Mouse (Mus musculus) liver, embryonic 12.5 days (tissue): ENCODE data around the gene Cpne2. TPM values are rescaled to one million over a fixed set of nuclear protein-coding genes. Genes with fewer than 3 reads are reported as not detected.

Experiments used
- ATAC-seq: fragments of 200-750 bp; cut with Nextera tagmentation; 2 replicates; pipeline ENCODE4 v1.8.0; 2017; ENCODE audit warnings: moderate number of reproducible peaks, mild to moderate bottlenecking, moderate library complexity
- H3K27ac ChIP-seq: fragments of 300-500 bp; sonication (generic); 2 replicates; pipeline ENCODE4 v1.5.1; 2016; ENCODE audit warnings: mild to moderate bottlenecking
- H3K27me3 ChIP-seq: fragments of 300-500 bp; sonication (generic); replicated peaks from 2 replicates; pipeline ENCODE4 v1.6.1; 2016; ENCODE audit warnings: mild to moderate bottlenecking, moderate library complexity
- H3K36me3 ChIP-seq: fragments of 300-500 bp; sonication (generic); 2 replicates; pipeline ENCODE4 v1.6.1; 2016; ENCODE audit warnings: mild to moderate bottlenecking, moderate library complexity
- H3K4me1 ChIP-seq: fragments of 300-500 bp; sonication (generic); 2 replicates; pipeline ENCODE4 v1.6.1; 2016
- H3K4me2 ChIP-seq: fragments of 300-500 bp; sonication (generic); 2 replicates; pipeline ENCODE4 v1.6.1; 2016; ENCODE audit warnings: mild to moderate bottlenecking, moderate library complexity
- H3K4me3 ChIP-seq: fragments of 300-500 bp; sonication (generic); 2 replicates; pipeline ENCODE4 v1.5.1; 2016; ENCODE audit warnings: mild to moderate bottlenecking, moderate library complexity
- H3K9ac ChIP-seq: fragments of 300-500 bp; sonication (generic); 2 replicates; pipeline ENCODE4 v1.6.1; 2016; ENCODE audit warnings: mild to moderate bottlenecking, moderate library complexity
- H3K9me3 ChIP-seq: fragments of 300-500 bp; sonication (generic); replicated peaks from 2 replicates; pipeline ENCODE4 v1.6.1; 2016; ENCODE audit warnings: mild to moderate bottlenecking, moderate library complexity
- WGBS: fragments of 180-500 bp; shearing (Covaris S2); methylation state at CpG from one replicate; pipeline ENCODE4 v1.1.7; 2016; ENCODE audit not compliant: insufficient replicate concordance; 5-methylcytosine and 5-hydroxymethylcytosine counted together
- polyA plus RNA-seq: library from polyadenylated mRNA; unstranded; fragments of >200 nt; fragmentation: Nextera tagmentation; extraction: Ambion mirVana; gene quantifications from 2 replicates; pipeline ENCODE4 v1.2.1, GENCODE M21; 2016

The Cpne2 gene
- polyA plus RNA-seq, 1 experiment from 2014 or later, result 3.3 TPM

DNA sequence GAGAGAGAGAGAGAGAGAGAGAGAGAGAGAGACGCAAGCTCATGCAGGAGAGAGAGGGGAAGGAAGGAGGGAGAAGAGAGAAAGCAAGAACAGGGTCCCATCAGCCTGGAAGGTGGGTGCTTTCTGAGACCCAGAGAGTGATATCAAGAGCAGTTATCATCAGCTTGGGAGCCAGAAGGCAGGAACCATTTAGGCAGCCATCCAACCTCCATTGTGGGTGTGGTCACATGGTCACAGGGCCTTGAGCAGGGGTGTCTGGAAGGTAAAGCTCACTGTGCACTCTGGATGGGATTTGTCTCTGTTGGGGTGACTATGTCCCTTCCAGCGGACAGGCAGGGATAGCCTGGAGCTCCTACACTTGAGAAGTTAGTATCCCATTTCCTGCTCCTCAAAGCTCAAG lies 7.2 kb downstream of the Cpne2 start:
- Histone ChIP-seq H3K36me3 (no peaks in the 10 kb centered on the region), H3K9me3 (no peaks in the 10 kb centered on the region), H3K4me2 (no peak overlapping the region), H3K27ac (no peak overlapping the region), H3K4me1 (no peaks in the 10 kb centered on the region), H3K9ac (no peak overlapping the region), H3K4me3 (no peak overlapping the region), H3K27me3 (peaks cover 27% of the 10 kb centered on the region)
- no peak for ATAC-seq
- 65% methylated on average over 2 of the region's 2 CpGs for WGBS

DNA sequence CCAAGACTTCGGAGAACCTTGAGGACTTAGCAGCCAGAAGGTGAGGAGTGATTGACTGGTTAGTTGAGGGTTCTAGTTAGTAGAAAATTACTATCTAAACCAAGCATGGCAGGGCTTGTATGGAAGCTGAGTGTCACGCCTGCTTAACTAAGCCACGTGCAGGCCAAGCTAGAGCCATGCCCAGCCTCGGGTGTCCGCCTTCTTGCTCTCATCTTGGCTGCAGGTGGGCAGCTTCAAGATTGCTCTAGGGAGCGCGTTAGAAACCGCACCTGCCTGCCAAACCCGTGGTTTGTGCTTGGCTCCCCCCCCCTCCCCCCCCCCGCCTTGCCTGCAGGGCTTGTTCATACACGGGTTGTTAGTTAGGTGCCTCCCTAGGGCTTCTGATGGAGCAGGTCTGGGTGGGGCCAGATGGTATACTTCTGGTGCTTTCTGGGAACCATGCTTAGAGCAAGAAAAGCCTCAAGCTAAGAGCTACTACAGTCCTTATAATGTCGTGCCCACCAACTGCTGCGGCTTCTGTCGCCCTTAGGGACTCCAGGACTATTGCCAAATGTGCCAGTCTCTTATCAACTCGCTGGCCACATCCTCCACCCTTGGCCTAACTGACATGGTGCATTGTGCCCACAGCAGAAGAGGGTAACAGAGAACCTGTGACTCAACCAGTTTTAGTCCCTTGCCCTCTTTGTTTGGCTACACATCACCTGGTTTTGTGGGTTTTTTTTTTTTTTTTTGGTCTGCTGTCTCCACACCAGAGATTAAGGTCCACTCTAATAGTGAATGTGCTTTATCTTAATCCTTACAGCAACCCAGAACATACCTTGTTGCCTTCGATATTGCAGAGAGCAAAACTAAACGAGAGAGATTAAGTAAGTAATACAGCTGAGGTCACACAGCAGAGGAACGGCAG lies 8.4 kb downstream of the Cpne2 start:
- H3K27ac ChIP-seq, result no peak overlapping the region
- H3K27me3 ChIP-seq, result peaks cover 16% of the 10 kb centered on the region
- H3K4me2 ChIP-seq, result no peak overlapping the region
- no peaks in the 10 kb centered on the region for H3K4me1 ChIP-seq
- H3K36me3 ChIP-seq, result no peaks in the 10 kb centered on the region
- H3K9me3 ChIP-seq, result no peaks in the 10 kb centered on the region
- H3K9ac ChIP-seq, result no peak overlapping the region
- H3K4me3 ChIP-seq, result no peak overlapping the region
- no peak for ATAC-seq
- WGBS, result 58% methylated on average over 17 of the region's 18 CpGs

DNA sequence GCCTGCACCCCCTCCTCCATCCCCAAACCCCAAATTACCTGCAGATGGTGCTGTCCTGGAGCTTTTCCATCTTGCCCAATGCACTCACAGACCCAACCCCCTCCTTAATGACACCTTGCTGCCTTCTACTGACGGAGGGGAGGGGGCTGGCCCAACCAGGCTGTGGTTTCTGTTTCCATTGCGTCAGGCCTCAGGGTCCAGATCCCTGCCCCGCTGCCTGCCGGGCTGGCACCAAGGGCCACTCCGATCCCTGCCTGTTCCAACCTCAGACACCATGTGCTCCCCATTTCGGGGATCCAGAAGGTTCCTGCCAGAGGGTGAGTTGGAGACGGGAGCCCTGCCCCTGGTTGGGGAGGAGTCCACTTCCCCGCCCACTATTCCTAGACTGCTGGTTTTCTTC lies 11.2 kb downstream of the Cpne2 start:
- no peak for ATAC-seq
- Histone ChIP-seq H3K4me1 (no peaks in the 10 kb centered on the region), H3K9me3 (no peaks in the 10 kb centered on the region), H3K9ac (no peak overlapping the region), H3K4me2 (no peak overlapping the region), H3K36me3 (no peaks in the 10 kb centered on the region), H3K27me3 (no peaks in the 10 kb centered on the region; the same call in none of the 2 replicates), H3K4me3 (no peak overlapping the region), H3K27ac (no peak overlapping the region)
- 48% methylated on average over 8 of the region's 8 CpGs for WGBS

DNA sequence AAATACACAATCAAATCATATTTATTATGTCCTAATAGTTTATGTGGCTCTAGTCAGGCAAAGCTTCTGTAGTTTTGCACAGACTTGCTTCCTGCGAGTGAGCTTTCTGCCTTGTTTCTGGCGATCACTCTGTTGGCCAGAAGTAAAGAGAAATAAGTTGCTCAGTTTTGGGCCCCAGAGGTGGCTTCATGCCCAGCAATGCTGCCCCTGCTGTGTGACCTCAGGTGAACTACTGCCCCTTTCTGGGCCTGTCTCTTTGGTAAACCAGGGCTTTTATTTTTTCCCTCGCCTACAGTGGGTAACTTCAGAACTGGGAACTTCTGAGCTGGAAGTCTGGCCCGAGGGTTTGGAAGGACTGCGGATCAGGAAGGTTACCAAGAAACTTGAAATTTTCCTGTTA lies 16.3 kb downstream of the Cpne2 start:
- Histone ChIP-seq H3K9me3 (no peaks in the 10 kb centered on the region), H3K4me2 (no peak overlapping the region), H3K4me1 (no peaks in the 10 kb centered on the region), H3K27me3 (no peaks in the 10 kb centered on the region; the same call in 1 of the 2 replicates), H3K36me3 (no peaks in the 10 kb centered on the region), H3K9ac (no peak overlapping the region), H3K4me3 (no peak overlapping the region), H3K27ac (no peak overlapping the region)
- no peak for ATAC-seq
- WGBS, result 62% methylated on average over 5 of the region's 5 CpGs

DNA sequence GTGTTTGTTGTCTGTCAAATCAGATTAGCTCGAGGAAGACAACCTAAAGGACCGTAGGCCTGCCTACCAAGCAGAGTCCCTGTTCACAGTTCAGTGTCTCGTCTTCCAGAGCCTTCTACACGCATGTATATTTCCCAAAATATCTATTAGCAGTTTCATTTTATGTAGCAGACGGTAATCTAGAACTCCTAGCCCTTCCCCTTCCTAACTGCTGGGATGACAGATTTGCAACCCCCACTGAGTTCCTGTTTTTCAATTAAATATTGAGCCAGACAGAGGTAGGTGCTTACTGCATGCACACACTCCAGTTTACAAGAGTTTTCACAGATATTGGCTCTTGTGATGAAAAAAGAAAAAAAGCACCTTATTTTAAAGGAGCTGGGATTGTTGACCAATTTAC lies 16.7 kb downstream of the Cpne2 start:
- H3K9ac ChIP-seq, result no peak overlapping the region
- H3K9me3 ChIP-seq, result no peaks in the 10 kb centered on the region
- WGBS, result 47% methylated on average over 5 of the region's 5 CpGs
- no peak overlapping the region for H3K27ac ChIP-seq
- H3K36me3 ChIP-seq, result no peaks in the 10 kb centered on the region
- ATAC-seq, result no peak
- H3K27me3 ChIP-seq, result no peaks in the 10 kb centered on the region; the same call in 1 of the 2 replicates
- H3K4me1 ChIP-seq, result no peaks in the 10 kb centered on the region
- no peak overlapping the region for H3K4me2 ChIP-seq
- no peak overlapping the region for H3K4me3 ChIP-seq

DNA sequence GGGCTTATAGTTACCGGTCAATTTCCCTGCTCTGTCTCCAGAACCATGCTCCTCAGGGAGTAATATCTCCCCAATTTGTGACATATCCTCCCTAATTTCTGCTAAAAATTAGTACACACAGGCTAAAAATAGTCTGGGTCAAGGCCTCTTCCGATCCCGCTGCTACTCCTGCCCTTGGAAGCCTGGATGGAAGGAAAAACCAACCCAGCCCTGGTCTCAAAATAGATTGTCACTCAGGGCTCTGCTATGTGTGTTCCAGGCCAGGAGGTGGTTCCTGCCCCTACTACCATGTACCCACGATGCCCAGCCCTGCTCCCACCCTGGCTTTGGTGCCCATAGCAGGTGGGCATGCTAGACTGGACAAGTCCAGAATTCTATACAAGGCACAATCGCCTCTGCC lies 17.2 kb downstream of the Cpne2 start:
- H3K36me3 ChIP-seq, result no peaks in the 10 kb centered on the region
- no peaks in the 10 kb centered on the region; the same call in 1 of the 2 replicates for H3K27me3 ChIP-seq
- no peak for ATAC-seq
- H3K9ac ChIP-seq, result no peak overlapping the region
- no peak overlapping the region for H3K4me2 ChIP-seq
- no peak overlapping the region for H3K27ac ChIP-seq
- WGBS, result 74% methylated on average over 5 of the region's 5 CpGs
- no peaks in the 10 kb centered on the region for H3K9me3 ChIP-seq
- no peak overlapping the region for H3K4me3 ChIP-seq
- H3K4me1 ChIP-seq, result no peaks in the 10 kb centered on the region

DNA sequence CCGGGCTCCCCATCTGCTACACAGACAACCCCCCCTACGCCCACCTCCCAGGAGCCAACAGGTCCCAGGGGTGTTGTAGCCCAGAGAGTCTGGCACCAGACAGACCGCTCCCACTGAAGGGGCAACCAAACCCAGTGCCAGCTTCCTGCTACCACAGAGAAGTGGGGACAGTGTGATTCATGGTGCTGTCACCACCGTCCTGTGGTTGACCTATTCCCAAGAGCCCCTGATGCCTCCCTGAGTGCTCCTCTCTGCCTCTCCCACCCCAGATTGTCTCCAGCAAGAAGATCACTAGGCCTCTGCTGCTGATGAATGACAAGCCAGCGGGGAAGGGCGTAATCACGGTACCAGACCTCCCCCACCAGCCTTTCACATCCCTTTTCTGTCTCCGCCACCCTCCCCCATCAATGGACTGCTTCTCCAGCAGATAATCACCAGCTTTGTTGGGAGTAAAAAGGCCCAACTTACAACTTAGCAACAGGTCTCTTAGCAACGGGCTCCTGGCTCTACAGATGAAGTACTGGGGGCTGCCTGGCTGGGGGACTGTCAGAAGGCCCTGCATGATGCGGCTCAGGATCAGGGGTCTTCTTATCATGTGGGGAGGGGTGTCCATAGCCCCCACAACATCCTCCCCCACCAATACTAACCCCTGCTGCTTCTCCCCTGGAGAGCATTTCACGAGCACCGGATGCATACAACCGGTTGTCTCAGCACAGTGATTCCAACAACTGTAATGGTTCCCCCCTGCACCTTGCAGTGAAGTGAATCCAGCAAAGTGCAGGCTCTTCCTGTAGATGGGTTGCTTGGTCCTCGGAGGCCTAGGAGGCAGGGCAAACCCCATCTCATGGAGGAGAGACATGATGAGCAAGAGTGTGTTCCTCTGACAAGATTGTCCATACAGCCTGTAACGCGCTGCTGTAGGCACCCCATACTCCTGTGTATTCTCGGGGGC lies 19.0 kb downstream of the Cpne2 start:
- ATAC-seq, result no peak
- 51% methylated on average over 17 of the region's 17 CpGs for WGBS

DNA sequence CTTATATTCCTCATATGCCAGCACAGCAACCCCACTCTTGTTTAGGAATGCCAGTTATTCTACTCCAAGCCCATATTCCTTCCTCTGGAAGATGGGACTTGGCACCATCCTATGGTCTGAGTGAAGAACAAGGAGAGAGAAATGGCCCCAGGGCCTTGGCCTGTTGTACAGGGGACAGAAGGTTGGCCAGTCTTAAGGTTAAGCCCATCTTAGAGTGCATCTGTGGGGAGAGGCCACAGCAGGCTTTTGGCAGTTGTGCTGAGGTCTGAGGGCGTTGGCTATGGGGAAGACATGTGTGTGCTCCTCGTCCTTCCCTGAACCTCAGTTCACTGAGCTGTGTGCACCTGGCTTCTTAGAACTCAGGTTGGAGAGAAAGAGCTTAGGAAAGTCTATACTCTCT lies 19.9 kb downstream of the Cpne2 start:
- Histone ChIP-seq H3K4me2 (no peak overlapping the region), H3K27me3 (no peaks in the 10 kb centered on the region; the same call in 1 of the 2 replicates), H3K36me3 (no peaks in the 10 kb centered on the region), H3K27ac (no peak overlapping the region), H3K9ac (no peak overlapping the region), H3K4me3 (no peak overlapping the region), H3K9me3 (no peaks in the 10 kb centered on the region), H3K4me1 (no peaks in the 10 kb centered on the region)
- ATAC-seq, result no peak
- 65% methylated on average over 2 of the region's 2 CpGs for WGBS

More for the DNA sequence above, 19.0 kb downstream of the Cpne2 start:
- Histone ChIP-seq H3K27ac (no peak overlapping the region), H3K36me3 (no peaks in the 10 kb centered on the region), H3K4me1 (no peaks in the 10 kb centered on the region), H3K9me3 (no peaks in the 10 kb centered on the region), H3K4me2 (no peak overlapping the region), H3K9ac (no peak overlapping the region), H3K4me3 (no peak overlapping the region), H3K27me3 (no peaks in the 10 kb centered on the region; the same call in 1 of the 2 replicates)

DNA sequence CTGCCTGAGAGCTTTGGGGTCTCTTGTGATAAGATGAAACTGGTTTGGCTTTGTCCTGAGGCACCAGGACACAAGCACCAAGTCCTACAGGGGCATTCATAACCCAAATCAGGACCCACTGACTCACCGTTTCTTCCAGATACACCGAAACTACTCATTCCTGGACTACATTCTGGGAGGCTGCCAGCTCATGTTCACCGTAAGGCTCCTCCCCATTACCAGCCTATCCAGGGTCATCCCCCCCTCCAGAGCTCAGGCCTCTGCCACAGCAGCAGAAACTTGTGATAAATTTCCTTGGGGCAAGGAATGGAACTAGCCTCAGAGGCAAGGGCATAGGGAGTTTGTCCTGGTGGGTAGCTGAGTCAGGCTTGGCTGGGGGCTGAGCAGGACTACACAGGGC lies 24.5 kb downstream of the Cpne2 start:
- H3K9me3 ChIP-seq, result no peaks in the 10 kb centered on the region
- no peak overlapping the region for H3K9ac ChIP-seq
- H3K4me2 ChIP-seq, result no peak overlapping the region
- H3K36me3 ChIP-seq, result no peaks in the 10 kb centered on the region
- WGBS, result 81% methylated on average over 3 of the region's 3 CpGs
- H3K4me3 ChIP-seq, result no peak overlapping the region
- H3K4me1 ChIP-seq, result no peaks in the 10 kb centered on the region
- no peak overlapping the region for H3K27ac ChIP-seq
- no peaks in the 10 kb centered on the region; the same call in 1 of the 2 replicates for H3K27me3 ChIP-seq
- no peak for ATAC-seq

DNA sequence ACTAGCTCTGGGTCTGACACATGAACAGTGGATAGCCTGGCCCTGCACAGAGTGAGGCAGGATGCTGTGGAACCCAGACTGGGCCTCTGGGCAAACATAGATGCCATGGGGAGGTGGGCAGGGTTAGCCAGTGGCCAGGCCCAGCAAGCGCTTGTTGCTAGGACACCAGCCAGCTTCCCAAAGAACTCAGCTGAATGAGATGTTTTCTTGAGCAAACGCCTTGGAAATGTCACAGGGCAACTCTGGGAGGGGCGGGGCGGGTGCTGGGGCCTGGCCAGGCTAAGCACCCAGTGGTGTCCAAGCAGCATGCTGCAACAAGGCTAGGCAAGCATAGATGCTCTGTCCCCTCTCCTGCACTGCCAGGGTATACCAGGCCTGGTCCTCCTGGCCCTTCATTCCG lies 28.5 kb downstream of the Cpne2 start:
- ATAC-seq, result no peak

DNA sequence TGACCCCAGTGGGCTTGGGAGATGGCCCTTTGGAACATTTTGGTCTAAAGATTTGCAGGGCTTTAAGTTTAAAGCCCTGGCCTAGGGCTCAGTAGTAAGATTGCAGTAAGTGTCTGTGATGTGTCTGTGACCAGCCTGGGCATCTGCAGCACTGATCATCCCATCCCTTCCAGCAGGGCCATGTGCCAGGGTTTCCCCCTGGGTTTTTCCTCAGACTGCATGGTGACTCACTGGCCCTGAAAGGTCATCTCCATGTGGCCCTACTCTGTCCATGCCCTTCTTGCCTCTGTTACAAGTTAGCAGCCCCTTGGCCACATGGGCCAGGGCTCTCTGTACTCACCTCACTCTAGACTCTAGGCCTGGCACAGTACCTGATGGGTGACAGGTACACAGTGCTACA lies 31.6 kb downstream of the Cpne2 start:
- no peak overlapping the region for H3K27ac ChIP-seq
- H3K36me3 ChIP-seq, result no peaks in the 10 kb centered on the region
- ATAC-seq, result no peak
- no peaks in the 10 kb centered on the region for H3K4me1 ChIP-seq
- H3K9ac ChIP-seq, result no peak overlapping the region
- H3K27me3 ChIP-seq, result peaks cover 7% of the 10 kb centered on the region; the same call in 1 of the 2 replicates
- no peak overlapping the region for H3K4me3 ChIP-seq
- no peak overlapping the region for H3K4me2 ChIP-seq
- H3K9me3 ChIP-seq, result no peaks in the 10 kb centered on the region

More for the DNA sequence above, 28.5 kb downstream of the Cpne2 start:
- 52% methylated on average over 5 of the region's 5 CpGs for WGBS
- Histone ChIP-seq H3K4me2 (no peak overlapping the region), H3K4me1 (no peaks in the 10 kb centered on the region), H3K36me3 (no peaks in the 10 kb centered on the region), H3K9me3 (no peaks in the 10 kb centered on the region), H3K27me3 (peaks cover 7% of the 10 kb centered on the region; the same call in 1 of the 2 replicates), H3K27ac (no peak overlapping the region), H3K9ac (no peak overlapping the region), H3K4me3 (no peak overlapping the region)

DNA sequence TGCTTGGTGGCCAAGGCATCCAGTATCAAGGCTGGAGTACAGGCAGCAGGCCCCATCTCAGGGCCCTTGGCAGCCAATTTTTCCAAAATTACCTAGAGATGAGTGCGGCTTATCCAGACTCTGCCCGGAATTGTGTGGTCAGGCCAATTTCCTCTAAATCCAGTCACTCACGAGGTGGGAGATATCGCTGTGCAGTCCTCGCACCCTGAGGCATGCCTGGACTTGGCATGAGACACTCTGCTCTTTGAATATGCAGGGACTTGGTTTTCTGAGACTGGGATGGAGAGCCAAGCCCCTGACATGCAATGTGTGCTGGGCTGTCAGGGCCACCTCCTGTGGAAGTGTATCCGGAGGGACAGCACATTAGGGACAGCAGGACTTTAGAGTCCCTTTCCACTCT lies 33.2 kb downstream of the Cpne2 start:
- no peak overlapping the region for H3K4me2 ChIP-seq
- H3K27me3 ChIP-seq, result peaks cover 7% of the 10 kb centered on the region; the same call in 1 of the 2 replicates
- no peaks in the 10 kb centered on the region for H3K9me3 ChIP-seq
- no peaks in the 10 kb centered on the region for H3K4me1 ChIP-seq
- no peak overlapping the region for H3K9ac ChIP-seq
- H3K4me3 ChIP-seq, result no peak overlapping the region
- no peak for ATAC-seq
- 63% methylated on average over 6 of the region's 6 CpGs for WGBS
- no peak overlapping the region for H3K27ac ChIP-seq
- no peaks in the 10 kb centered on the region for H3K36me3 ChIP-seq
